Mouse (Mus musculus) heart, adult 18-20 months (tissue): ENCODE data around the gene Twf2. TPM values are rescaled to one million over a fixed set of nuclear protein-coding genes. Genes with fewer than 3 reads are reported as not detected.

Experiments
- DNase-seq, 2 experiments: peaks; one replicate each; pipeline ENCODE4 v3.0.0; 2021 to 2022; ENCODE audit warnings: mixed read lengths in 1 of 2
- total RNA-seq, 2 experiments: library from RNA; stranded (reverse); gene quantifications; 2 replicates each; pipeline ENCODE4 v1.2.3; 2021

The Twf2 gene
- total RNA-seq, 2 experiments from 2014 or later: 229 to 242 TPM

DNA sequence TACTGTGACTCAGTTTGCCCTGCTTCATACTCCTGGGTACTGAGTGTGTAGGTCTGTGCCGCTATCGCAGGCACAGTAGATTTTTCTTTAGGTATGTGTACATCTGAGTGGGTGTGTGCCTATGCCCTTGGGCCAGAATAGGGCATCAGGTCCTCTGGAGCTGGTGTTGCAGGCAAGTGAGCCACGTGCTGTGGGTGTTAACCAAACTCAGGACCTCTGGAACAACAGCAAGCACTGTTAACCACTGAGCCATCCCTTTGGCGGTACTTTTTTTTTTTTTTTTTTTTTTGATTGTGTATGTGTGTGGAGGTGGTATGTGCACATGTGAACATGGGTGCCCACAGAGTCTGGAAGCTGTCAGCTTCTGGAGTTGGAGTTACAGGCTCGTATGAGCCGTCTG lies 25.1 kb upstream of the Twf2 start:
- DNase-seq: no peak

DNA sequence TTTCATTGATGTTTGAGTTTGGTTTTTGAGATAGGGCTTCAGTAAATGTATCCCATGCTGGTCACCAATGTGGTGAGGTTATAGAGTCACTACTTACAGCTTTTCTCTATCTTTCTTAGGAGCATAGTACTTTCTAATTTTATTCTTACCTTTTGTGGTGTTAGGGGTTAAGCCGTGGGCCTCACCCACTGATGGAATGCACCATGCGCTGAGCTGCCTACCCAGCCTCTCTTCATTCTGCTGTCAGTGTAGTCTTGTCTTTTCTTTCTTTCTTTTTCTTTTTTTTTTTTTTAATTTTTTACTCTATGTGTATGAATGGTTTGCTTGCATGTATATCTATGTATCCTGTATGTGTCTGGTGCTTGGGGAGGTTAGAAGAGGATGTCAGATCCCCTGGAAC lies 23.5 kb upstream of the Twf2 start:
- DNase-seq: no peak

DNA sequence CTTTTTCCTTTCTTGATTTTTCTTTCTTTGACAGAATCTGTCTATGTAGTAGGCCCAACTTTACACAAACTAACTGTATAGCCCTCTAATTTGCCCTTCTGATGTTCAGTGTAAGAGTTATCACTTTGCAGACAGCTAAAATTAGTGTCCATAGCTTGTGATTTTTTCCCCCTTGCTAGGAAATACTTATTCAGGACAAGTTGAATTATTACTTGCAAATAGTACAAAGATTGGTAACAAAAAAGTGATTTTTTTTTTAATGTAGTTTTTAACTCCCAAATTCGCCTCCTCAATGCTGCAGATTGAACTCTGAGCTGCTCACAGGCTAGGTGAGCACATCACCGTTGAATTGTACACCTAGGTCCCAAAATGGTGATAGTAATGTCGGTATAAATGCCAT lies 22.9 kb upstream of the Twf2 start:
- DNase-seq: no peak

DNA sequence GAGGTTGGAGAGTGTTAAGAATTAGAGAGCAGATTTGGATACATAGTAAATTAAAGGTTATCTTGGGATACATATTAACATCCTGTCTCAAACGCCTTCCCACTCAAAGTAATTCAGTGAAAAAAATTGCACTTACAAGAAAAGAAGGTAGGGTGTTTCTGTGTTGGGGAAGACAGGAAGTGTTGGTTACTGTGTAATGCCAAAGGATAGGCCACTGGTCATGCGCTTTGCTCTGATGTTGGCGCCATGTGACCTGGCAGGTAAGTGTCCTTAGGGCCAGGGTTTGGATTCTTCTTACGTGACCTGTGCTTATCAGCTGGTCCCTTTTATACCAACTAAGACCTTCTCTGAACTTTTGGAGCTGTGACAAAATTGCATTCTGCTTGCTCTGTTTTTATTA lies 20.8 kb upstream of the Twf2 start:
- DNase-seq: no peak

DNA sequence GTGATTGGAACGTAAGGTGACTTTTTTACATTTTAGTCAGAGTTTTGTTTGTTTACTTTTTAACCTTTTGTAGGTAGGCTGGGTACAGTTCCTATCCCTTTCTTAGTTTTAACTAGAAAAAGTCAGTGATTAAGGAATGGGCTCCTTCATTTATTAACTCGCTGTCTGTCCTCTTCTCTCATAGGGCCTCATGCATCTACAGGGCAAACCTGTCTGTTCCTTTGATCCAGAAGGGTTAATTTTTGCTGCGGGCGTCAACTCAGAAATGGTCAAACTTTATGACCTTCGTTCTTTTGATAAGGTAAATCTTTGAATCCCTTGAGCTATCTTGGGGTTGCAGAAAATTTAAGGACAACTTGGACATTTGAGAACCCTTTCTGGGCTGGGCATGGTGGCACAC lies 18.9 kb upstream of the Twf2 start:
- no peak for DNase-seq

DNA sequence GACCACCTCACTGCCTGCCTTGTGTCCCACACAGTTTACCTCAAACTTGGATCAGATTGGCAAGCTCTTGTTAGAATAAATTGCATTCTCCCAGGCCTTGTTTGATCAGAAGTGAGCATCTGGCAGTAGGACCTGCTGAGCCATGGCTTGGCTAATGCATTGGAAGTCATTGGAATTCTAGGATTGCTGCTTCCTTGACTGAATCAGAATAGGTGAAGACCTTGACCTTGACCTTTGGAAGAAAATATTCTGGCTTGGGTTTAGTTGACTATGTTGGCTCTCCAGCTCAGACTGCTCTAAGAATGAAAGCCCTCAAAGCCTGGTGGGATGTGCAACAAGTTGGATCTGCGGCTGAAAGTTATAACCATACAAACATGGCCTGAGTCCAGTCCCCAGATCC lies 11.6 kb upstream of the Twf2 start:
- DNase-seq: no peak

DNA sequence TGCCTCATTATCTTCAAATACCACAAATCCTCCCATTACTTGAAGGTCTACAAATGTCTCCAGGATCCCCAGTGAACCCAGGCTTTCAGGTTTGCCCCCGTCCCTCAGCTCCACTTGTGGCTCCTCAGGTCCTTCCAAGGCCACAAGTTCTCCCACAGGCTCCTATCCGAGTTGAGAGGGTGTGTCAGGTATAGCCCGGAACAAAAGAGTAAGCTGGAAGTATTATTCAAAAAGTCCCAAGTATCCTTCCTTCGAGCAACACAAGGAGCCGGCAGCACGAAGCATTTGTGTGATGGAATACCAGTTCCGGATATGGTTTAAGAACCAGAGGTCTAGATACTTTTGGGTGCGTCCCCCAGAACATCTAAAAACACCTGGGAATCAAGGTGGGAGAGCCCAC lies 10.9 kb upstream of the Twf2 start:
- no peak for DNase-seq

DNA sequence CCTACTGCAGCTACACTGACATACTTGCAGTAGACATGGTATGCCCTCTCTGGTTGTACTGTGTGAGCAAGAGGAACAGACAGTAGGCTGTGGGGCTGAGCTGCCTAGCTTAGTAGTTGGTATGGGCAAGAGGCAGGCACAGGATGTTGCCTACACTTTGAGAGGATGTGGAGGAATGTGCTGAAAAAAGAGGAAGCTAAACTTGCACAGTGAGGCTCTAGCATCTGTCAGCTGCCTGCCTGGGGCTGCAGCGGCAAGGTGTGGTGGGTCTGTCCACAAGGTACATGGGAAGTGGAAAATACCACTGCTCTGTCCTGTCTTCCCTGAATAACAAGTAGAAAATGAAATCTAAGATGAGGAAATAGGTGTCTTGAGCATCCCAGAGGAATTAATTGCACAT lies 9.9 kb upstream of the Twf2 start:
- DNase-seq: peak in 1 of 2 experiments; percentile 32

DNA sequence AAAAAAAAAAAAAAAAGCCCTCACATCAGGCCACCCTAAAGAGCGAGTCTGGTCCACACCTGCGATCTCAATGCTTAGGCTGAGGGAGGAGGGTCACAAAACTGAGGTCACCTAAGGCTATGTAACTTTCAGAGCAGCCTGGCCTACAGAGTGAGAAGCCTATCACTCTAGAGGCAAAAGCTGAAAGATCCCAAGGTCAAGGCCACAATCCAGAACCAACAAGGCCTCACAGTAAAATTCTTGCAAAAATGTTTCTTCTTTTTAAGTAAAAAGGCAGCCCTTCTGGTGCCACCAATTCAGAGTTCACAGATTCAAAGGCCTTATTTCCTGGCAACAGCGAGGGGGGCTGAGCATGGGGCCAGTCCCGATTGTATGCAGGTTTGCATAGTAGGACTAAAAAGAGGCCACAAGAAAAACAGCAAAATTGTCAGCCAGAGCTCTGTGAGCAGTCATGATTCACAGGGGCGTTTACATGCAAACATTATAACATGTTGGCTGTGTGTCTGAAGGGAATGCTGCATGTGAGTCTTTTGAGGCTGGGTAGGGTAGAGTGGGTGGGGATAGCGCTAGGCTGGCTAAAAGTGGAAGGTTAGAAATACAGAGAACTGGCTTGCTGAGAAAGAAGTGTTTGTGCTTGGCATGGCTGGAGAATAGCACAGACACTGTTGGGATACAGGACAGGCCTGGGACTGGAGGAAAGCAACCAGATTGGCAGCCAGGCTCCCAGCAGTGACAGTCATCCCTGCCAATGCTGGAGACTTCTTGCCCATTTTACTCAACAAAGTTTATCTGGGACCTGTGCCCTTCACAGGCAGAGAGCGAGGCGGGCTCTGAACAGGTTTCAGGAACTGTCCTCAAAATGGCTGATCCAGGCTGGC lies 8.7 kb upstream of the Twf2 start:
- DNase-seq: peak in 1 of 2 experiments; percentile 52

DNA sequence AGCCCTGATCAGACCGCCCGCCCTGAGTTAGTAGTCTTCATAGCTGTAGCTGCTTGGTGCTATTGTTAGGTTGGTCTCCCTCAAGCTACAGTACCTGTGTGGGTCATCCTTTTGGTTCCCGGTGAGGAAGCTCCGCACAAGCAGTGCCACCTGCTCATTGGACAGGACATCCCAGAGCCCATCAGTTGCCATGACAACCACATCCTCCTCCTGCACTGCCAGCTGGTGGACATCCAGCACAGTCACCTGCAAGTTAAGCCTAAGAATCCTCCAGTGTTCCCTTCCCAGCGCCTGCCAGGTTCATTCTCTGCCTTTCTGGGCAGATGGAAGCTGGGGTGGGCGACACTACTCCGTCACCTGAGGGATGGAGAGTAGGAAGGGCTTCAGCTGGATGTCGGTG lies 7.2 kb upstream of the Twf2 start:
- no peak for DNase-seq

DNA sequence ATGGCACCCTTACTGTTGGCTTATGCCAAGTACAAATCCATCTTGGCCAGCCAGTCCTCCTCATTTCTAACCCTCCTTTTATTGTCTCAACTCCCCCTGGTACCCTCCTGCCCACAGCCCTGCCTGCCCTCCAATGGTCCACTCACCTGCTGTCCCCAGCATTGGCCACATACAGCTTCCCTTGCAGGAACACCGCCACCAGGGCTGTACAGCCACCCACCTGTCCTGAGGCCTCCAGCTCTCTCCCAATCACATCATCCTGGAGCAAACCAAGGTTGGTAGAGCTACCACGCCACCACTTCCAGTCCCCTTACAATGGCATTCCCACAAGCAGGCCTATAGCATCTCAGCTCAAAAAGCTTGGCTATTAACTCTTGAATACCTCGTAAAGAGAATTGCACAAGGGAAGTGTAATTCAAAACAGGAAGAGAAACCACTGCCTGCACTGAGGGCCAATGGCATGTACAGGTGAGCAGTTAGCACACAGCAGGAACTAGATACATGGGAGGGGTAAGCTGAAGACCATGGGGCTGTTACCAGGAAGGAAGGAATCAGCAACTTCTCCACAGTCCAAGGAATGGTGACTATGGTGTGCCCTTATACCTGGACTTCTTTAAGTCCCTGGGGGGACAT lies 5.7 kb upstream of the Twf2 start:
- no peak for DNase-seq

DNA sequence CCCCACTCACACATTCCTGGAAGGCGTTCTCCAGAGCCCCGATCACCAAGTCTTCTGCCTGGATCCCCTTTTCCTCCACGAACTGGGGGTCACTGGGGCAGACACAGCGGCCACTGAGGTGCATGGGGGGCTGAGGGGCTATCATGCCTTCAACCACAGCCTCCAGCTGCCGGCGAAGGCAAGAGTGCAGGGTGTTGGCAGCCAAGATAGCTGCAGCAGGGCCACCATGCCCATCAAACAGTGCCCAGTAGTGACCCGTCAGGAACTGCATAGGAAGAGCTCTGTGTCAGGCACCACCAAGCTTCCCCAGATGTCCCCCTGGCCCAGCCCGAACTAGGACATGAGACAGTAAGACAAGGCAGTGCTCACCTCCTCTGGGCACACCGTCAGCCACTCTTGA lies 5.2 kb upstream of the Twf2 start:
- DNase-seq: no peak

DNA sequence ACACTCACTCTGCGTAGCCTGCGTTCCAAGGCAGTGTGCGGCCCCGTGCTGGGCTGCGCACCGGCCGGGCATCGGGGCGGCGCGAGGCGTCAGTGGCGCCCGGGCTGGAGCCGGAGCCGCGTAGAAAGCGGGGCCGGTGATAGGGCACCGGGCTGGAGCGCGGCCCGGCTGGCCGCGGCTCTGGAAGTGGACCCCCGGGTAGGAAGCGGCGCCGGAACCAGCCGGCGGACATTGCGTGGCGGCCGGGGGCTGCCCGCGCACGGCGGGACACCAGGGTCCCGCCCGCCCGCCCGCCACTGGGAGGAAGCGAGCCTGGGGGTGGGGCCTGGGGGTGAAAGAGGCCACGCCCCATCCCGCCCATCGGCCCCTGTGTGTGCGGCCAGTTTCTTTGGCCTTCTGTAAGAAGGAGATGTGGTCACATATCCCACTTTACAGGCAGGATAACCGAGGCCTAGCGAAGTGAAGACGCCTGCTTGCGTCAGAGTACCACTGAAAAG lies 3.9 kb upstream of the Twf2 start:
- DNase-seq: peak; percentile 88

DNA sequence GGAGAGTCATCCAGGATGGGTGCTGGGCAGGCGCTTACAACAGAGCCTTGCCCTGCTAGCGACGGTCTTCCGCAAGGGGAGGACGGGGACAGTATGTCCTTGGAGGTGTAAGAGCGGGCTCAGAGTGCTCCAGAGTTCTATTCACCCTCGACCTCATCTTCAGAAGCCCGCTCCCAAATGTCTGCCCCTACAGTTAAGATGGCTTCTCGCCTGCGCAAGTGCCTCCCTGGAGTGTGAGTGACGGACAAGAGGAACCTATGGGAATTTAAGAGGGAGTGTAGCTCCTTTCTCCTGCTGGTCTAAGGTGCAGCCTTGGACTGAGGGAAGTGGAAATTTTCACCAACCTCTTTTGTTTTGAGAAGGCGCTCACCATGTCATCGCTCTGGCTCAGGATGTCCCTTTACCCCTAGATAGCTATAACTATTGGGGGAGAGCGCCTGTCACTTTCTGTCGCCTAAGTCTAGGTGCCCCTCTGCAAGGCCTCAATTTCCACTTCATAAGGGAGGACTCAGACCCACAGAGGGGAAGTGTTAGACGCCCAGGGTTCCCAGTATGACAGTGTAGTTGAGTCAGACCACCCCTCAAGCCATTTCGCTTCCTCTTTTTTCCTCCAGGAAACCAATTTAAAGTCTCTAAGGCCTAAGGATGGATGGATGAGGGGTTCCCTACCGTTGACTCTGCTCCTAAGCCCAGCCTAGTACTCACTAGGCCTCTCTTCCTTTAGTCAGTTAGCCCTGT lies 3.2 kb upstream of the Twf2 start, which contains the start of gene Ppm1m:
Ppm1m (minus strand) TSS at position 212 of the 738 bp plus-strand sequence.
- no peak for DNase-seq

DNA sequence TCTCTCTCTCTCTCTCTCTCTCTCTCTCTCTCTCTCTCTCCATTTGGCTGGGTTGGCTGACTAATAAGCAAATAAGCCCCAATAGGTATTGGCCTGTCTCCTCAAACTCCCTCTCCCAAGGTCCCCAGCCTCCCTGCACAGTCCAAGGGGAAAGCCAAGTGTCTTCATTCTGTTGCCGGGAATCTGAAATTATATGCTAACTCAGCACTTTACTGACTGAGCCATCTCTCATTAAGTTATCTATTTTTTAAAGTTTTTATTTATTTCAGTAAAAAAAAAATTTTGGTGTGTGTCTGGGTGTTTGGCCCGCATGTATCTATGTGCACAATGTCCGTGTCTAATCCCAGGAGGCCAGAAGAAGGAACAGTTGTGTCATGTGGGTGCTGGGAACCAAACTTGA lies 1.0 kb upstream of the Twf2 start:
- DNase-seq: no peak

DNA sequence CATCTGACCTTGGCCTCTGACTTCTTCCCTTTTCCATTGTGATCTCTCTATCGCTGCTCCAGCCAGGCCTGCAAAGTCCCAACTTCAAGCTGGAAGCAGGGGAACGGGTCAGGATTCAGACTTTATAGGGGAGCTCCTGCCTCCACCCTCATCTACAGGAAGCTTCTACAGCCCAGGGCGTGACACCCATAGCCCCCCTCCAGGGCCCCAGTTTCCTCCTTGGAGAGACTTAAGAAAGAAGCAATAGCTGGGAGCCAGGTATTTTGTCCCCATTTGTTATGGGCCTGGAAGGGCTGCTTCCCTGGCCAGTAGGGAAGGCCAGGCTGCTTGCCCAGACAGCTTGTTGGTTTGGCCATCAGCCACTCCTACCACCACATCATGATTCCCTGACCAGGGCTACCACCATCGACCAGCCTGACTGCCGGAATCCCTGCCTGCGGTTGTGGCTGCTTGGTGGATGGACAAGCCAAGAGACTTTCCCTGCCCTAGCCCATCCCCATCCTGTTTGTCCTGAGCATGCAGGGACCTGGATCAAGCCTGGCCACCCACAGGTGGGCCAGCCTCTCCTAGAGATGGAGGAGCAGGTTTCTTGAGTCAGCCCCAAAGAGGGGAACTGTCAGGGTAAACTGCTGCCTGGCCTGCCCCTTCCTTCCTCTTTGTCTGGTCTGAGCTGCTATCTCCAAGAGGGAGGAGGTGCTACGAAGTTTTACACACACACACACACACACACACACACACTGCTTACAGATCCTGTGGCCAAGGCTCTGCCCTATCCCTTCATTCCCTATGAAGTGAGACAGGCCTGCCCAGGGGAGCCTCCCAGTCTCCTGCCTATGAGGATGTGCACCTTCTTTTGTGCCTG lies 1.3 kb downstream of the Twf2 start:
- peak in 1 of 2 experiments; percentile 59 for DNase-seq

DNA sequence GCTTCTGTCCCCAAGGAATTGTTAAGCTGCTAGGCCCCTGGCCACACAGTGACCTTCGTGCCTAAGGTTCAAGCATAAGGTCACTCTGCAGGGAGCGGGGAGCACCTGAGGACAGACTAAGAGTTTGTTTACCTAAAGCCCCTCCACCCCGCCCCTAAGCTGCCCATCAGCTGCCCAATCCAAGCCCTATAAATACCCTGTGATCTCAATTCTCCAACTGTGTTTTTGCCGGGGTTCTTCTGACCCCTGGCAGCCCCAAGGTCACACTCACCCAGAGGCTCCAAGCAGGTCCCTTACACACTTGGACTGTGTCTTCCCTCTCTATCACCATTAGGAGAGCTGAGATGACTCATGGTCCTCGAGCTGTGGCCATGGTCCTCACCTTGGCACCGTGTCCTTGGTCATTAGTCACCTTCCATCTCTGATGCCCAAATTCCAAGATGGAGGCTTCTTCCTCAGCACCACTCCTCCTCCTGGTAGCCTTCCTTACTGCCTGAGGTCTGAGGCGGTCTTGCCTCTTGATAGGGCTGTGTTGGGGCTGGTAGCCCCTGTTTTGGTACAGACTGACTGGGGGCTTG lies 2.9 kb downstream of the Twf2 start:
- DNase-seq: peak in 1 of 2 experiments; percentile 48

DNA sequence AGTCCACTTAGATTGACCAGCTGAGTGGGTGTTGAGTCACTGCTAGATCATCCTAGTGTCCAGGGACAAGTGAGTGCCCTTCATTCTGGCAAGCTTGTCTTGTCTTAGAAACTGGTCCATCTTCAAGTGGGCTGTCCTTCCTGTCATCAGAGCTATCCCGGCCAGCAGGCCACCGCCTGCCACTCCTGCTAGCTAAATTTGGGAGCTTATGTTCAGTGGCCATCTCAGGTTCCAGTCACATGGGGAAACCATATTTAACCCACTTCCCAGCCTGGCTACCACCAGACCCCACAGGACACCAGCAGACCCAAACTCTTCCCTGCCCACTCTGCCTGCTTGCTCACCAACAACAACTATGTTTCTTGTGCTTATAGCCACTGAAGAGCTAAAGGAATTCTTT lies 3.6 kb downstream of the Twf2 start:
- peak; percentile 77 to 82 for DNase-seq

DNA sequence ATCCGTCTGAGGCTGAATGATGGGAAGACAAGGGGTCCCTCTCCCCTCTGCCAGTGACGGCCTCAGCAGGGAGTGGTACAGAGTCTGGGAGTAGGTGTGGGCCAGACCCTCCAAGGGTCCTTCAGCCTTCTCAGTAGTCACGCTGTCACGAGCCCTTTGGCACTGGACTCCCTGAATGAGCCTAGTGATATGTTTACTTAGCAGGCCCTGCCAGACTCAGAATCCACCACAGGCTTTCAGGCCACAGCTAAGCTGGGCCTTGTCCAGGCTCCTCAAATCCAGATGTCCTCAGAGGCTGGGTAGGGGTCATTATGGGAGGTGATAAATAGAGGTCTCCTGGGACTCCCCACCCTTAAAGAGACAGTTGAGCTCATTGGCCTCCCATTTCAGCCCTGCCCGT lies 5.3 kb downstream of the Twf2 start:
- peak; percentile 58 for DNase-seq

DNA sequence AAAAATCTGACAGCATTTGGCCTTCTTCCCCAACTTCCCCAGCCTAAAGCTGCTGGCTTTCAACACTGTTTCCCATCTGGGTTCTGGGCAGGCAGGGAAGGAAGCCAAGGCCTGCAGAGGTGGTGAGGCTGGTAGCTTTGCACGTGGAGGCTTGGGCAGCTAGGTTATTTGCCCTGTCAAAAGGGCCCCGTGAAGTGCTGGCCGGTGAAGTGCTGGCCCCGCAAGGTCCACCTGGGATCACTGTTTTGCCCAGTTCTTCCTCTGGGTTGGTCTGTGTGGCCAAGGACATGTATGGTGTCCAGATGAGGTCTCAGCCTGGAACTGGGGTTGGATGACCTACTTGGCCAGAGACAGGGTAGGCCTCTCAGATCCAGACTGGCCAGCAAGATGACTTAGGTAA lies 7.0 kb downstream of the Twf2 start:
- DNase-seq: peak; percentile 53 to 68

DNA sequence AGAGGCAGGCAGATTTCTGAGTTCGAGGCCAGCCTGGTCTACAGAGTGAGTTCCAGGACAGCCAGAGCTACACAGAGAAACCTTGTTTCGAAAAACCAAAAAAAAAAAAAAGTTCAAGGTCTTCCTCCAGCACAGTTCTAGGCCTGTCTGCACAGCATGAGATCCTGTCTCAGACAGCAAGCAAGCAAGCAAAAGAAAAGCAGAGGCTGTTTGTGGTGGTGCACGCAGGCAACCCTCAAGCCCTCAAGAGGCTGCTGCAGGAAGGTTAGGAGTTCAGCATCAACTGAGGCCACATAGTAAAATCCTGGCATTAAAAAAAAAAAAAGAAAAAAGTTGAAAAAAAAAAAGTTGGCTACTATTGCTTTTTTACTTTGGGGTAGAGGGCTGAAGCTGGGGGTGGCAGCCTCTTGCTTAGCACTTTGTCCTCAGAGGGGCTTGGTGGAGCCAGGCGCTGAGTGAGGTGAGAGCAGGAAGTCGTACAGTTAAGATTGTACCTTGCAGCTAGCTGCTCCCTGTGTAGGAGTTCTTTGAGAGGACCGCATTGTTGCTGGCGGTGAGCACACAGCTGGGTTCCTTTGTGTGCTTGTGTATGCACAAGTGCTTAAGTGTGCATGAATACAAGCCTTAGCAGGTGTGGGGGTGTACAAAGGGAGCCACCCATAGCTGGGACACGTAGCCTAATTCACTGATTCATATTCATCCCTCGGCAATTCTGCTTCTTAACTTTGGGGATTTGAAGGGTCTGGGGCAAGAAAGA lies 8.1 kb downstream of the Twf2 start:
- DNase-seq: no peak
